Mouse (Mus musculus) embryo, embryonic 10.5 days (tissue): ENCODE results near the gene Inafm1.
"Not testable (repeated sequence)": the region's sequence is repeated elsewhere in the genome, so short reads cannot be mapped to it uniquely, and the experiment has no call there.

Experiments
- DNase-seq: peaks from one replicate; pipeline ENCODE4 v3.0.0-alpha.2; 2015; ENCODE audit warnings: low spot score

The Inafm1 gene

DNA sequence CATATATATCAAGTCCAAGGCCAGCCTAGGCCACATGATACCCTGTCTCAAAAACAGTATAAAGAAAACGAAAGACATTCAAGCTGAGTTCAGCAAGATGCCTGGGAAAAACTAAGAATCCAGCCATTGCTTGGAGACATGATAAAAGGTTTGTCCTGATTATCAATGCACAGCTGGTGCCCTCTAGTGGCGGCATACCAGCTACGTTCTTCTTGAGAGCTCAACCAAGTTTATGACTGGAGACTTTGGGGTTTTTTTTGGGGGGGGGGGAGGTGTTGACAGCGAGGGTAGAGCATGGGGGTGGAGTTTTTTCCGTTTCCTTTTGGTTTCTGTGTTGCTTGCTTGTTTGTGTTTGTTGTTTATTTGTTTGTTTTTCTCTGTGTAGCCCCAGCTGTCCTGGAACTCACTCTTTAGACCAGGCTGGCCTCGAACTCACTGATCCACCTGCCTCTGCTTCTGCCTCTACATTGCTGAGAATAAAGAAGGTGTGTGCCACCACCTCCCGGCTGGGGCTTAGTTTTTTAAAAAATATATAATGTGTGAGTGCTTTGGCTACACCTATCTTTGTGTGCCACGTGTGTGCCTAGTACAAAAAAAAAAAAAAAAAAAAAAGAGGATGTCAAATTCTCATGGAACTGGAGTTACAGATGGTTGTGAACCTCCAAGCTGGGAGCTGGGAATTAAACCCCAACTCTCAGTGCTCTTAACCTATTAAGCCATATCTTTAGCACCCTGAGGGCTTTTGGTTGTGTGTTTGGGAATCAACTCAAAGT is 10.2 kb downstream of the Inafm1 start:
- DNase-seq = peak; percentile 90

DNA sequence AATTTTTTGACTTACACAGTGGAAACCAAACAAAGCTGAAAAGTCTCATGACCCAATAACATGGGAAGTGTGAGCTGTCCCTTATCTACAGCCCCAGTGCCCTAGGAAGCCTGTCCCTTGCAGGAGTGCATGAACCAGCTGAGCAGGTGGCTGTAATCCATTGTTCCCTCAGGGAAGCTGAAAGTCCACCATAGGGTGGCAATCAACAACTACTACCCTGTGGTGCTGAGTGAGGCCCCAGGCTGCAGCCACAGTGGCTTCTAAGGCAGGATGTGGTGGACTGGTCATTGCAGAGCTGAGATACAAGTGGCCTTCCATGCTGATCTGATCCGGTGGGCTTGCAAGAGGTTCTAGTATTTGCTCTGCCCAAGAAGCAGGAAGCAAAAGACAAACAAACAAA is 12.3 kb downstream of the Inafm1 start:
- DNase-seq = no peak

DNA sequence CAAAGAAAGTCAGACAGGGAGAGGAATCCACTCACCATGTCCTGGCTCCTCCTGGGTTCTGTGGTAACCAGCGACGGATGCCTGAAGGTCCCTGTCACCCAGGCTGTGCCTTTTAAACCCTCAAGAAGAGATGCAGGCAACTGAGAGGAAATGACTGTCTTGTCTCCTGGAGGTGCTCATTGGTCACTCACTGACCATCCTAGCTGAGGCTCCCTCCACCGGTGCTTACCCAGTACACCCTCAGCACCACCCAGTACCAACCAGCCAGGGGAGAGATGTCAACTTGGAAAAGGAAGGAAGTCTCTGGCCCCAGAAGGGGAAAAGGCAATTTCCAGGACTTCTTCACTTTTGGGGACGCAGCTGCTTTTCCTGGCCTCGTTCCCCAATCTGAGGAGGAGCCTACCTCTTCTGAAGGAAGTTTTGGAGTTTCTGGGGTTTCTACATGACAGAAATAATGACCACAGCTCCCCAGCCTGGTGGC is 14.3 kb downstream of the Inafm1 start, which contains the start of gene C5ar1:
C5ar1 (minus strand) TSS at position 431 of the 481 bp plus-strand sequence.
- DNase-seq = no peak

DNA sequence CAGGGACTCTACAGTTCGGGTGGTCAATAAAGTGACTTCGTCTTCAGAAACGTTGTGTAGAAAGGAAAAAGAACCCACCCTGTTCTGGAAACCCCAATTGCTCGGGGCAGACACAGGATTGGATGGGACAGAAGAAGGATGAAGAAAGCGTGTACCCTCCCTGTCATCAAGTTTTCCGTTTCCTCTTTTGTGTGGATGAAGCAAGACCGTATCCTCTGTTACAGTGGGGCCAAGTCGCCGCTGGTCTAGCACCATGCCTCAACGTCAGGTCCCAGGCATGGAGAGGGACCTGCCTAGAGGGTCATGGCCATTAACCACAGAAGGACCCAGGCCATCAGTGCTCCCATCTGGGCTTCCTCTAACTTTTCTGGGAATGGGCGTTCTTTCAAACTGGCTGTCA is 15.6 kb downstream of the Inafm1 start:
- no peak for DNase-seq

DNA sequence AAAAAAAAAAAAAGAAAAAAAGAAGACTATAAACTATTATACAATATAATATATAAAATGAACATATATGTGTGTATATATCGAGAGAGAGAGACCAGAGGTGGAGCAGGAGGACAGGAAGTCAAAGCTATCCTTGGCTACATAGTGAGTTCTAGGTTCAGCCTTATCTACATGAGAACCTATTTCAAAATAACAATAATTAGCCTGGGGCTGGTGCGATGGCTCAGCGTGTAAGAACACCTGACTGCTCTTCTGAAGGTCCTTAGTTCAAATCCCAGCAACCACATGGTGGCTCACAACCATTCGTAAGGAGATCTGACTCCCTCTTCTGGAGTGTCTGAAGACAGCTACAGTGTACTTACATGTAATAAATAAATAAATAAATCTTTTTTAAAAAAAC is 17.5 kb downstream of the Inafm1 start:
- not testable (repeated sequence) for DNase-seq

DNA sequence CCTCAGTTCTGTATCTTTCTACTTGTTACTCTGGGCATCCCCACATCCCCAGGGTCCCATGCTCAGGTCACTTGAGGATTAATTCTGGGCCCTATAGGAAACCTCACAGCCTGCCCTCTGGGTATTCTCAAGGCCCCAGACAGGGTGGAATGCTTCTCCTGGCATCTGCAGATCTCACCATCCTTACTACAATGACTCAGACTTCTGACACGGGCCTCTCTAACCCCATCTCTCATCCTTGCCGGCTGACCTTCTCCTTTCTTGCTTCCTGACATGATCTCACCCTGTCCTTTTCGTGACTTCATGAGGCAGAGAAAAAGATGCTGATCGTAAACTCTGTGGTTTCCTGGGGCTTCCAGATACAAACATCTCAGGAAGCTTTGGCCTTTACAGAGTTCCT is 19.2 kb downstream of the Inafm1 start:
- DNase-seq = no peak

DNA sequence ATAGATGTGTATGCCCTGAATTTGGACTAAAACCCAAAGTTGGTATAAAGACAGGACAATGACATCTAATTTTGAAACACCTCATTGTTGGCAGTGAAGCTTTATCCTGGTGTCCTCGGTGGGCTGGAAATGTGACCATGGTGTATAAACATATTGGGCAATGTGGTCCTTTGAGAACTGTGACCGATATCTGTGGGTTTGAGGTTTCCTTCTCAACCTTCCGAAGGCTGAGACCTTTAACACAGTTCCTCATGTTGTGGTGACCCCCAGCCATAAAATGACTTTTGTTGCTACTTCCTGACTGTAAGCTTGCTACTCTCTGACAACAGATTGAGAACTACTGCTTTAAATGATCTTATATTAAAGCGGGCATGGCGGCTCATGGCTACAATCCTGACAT is 22.7 kb downstream of the Inafm1 start:
- no peak for DNase-seq

DNA sequence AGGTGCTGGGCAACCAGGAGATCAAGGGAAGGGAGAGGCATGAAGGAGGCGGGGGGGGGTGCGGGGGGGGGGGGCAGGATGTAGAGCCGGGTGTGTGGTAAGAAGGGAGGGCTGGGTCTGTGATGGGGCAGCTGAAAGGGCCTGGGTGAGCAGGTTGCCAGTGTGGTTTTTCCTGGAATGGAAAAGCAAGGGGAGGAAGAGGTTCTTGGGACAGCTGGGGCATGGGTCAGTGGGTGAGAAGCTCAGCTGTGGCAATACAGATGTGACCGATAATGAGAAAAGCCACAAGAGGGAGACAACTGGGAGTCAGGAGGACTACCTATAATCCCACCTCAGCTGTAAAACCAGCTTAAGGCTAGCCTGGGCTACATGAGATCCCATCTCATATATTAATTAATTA is 27.5 kb downstream of the Inafm1 start:
- no peak for DNase-seq

DNA sequence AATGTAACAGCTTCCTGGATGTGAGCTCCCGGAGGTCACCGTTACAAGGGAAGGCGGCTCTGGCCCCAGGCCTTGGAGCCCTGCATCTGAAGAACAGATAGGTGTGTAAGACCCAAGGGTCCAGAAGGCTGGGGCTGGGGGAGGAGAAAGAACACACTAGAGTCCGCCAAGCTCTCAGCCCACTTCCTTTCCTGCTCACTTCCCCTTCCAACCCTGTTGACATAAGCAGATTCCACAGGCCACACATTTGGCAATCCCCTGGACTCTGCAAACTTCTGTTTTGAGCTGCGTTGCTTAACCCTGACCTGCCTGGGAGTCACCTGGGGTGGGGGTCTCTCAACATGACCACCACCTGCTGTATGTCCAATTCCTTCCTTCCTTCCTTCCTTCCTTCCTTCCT is 29.4 kb downstream of the Inafm1 start, which contains the start of gene C5ar2:
C5ar2 (minus strand) TSS at position 88 of the 400 bp plus-strand sequence.
- no peak for DNase-seq

DNA sequence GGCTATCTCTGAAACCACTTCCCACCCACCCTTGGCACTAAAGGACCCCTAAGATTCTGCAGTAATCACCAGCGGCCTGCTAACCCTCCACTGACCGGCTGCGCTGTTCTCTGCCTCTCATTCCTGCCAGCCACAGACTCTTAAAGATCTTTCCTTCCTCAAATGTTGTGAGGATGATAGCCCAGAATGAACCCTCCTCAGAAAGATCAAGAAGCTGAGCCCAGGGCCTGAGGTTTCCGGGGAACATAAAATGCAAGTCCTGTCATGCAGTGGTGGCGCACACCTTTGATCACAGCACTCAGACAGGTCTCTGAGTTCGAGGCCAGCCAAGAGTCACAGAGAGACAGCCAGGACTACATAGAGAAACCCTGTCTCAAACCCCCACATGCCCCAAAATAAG is 31.2 kb downstream of the Inafm1 start:
- DNase-seq = no peak

DNA sequence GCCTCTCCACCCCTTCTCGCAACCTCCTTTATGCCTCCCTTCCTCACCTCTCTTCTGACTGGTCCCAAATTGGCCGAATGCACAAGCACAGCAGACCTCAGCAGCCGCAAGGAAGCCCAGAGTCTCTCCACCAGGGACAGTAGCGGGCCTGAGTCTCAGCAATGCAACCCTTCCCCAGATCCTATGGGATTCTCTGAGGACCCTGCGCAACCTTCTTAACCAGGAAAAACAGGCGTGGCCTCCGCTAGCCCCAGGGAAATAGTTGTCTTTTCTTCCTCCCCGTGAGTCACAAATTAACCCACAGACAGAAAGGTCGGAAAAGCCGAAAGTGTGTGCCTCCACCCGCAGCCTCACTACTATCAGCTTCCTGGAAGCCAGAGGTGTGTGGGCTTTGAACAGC is 31.6 kb downstream of the Inafm1 start:
- DNase-seq = no peak

DNA sequence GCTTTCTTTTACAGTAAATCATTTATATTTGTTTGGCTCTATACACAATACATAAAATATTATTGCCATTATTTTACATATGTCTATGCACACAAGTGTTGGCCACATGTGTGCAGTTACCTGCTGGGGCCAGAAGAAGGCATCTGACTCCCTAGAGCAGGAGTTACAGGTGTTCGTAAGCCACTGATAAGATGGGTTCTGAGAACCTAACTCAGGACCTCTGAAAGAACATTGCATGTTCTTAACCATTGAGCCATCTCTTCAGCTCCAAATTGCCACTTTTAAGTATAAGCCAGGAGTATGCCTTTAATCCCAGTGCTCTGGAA is 32.5 kb downstream of the Inafm1 start:
- no peak for DNase-seq

DNA sequence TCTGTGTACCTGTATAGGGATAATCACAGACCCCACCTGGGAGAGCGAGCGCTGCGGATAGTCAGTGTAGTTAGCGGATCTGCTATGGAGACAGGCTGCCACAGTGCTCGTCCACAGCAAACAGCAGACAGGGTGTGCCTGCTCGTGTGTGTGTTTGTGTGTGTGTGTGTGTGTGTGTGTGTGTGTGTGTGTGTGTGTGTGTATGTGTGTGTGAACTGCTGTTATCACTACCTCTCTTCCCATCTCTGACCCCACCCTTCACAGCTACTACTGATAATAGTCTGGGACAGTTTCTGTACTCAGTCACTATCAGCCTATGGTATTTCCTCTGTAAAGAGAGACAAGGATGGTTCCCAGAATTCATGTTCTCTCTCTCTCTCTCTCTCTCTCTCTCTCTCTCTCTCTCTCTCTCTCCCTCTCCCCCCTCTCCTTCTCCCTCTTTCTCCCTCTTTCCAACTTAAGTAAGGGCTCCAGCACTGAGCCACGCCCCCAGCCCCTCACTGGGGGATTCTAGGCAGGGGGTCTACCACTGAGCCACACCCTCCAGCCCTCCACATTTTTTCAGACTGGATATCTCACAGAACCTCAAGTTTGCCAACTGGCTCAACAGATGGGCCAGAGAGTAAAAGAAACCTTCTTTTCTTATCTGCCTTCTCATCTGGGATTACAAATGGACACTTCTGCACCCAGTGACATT is 33.0 kb downstream of the Inafm1 start:
- DNase-seq = no peak

DNA sequence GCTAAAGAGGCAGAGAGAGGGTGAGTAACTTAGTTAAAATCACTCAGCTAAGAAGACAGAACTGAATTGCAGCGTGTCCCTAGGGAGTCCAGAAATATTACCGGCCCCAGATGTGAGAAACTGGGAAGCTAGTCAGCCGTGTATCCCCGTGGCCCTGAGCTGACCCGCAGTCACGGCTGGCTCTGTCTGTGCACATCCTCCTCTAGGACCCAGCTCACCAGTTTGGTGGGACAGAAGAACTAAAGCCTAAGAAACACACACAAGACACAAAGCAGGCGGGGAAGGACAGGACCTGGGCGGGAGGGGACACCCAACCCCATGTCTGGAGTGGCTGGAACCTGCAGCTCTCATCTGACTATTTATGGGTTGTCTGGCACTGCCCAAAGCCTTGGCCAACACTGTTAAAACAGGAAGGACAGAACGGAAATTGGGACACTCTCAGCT is 33.8 kb downstream of the Inafm1 start:
- no peak for DNase-seq

DNA sequence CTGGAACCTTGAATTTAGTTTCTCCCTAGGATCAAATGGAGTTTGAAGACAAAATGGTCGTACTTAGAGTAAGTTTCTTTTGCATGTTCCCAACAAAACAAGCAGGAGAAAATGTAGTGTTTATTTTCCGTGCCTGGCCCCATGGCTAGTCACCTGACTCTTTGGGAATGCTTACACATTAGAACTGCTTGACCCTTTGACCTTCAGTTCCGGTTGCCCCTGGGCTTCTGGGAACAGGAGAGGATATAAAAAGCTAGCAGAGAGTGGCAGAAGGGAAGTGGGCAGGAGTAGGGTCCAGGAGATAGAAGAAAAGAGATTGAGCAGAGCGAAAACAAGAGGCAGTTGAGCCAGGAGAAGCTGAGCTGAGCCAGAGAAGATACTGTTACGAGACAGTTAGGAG is 43.5 kb downstream of the Inafm1 start:
- peak; percentile 79 for DNase-seq
